Mouse (Mus musculus): ENCODE results near the gene Trim44.

The Trim44 gene

DNA sequence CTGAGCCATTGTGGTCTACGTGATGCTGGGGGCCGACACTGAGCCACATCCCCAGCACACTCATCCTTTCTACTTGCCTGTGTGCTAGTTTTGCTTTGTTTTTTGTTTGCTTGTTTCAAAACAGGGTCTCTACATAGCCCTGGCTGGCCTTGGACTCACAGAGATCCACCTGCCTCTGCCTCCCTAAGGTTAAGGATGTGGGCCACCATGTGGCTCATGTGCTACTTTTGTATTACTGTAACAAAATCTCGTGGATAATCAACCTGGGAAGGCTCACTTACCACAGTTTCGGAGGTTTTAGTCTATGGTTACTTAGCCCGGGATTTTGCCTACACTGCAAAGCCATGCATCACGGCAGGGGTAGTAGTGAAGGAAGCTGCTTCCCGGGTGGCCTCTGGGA, 125.5 kb downstream of the Trim44 start:
- no peak for DNase-seq

DNA sequence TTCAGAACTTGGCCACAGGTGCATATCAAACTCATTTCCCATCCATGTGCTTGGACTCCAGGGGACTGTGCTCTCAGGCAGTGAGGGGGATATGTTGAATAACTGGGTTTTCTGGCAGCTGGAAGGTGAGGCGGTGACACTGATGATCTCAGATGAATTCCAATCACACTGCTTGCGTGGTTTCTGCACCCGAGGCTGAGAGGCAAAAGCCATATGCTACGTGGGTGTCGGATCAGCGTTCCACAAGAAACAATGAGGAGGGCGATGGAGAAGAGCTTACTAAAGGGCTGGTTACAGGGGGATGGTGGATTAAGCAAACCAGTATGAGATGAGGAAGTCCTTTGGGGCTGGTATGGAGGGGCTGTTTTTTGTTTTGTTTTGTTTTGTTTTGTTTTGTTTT, 127.8 kb downstream of the Trim44 start:
- DNase-seq: no peak

DNA sequence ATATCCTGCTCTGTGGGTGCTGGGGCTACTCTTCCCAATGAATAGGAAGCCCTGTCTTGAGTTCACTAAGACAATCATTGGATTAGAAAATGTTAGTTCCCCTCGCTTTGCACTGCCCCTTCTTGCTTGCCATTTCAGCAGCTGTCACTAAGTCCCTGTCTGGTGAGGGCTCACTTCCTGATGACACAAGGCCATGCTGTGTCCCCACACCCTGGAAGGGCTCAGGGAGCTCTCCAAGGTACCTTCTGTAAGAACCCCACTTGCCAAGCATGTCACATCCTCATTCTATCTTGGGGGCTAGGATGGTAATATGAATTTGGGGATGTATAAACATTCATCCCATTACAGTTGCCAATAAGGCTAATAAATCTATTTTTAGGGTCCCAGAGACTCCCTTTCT, 129.7 kb downstream of the Trim44 start:
- DNase-seq: no peak

DNA sequence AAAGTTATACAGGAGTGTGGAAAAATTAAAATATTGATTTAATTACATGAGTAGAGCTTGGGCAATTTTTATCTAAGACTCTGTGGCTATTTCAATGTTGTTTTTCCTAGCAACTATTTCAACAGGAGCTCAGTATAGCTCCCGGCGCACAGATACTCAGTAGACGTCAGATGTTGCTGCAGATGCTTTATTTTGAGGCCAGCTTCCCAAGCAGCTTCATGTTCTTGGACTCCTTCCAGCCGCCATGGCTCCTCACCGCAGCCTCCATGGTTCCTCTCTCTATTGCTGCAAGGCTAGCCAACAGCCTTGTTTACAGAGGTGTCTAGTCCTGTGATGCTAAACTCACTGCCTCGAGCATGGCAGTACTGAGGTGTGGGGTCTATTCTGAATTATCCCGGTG, 134.3 kb downstream of the Trim44 start:
- DNase-seq: no peak

DNA sequence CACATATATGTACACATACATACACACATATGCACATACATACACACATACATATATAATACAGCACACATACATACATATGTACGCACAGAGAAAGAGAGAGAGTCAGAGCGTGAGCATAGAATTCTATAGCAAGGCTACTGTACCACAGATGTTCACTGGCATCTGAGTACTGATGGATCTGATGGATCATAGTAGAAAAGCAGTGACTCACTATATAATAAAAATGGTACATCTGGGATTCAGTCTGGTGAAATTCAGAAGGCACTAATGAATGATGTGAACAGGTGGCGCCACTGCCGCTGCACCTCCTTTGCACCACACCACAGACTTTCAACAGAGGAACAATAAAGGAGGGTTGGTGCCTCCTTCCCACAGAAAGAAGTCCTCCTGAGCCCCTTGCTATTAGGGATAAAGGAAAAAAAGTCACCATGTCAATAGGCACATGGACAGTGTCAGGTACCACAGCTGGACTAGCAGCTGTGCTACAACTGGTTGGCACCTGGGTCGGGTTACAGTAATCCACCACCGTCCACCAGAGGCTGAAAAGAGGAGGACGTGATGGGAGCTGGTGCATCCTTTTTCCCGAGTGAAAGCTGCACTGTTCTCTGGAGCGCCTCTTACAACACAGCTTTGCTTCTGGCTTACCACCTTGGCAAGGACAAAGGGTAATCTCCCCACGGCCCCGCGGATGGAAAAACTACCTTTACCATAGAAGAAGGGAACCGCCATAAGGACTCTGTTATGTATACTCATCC, 139.9 kb downstream of the Trim44 start:
- no peak for DNase-seq

DNA sequence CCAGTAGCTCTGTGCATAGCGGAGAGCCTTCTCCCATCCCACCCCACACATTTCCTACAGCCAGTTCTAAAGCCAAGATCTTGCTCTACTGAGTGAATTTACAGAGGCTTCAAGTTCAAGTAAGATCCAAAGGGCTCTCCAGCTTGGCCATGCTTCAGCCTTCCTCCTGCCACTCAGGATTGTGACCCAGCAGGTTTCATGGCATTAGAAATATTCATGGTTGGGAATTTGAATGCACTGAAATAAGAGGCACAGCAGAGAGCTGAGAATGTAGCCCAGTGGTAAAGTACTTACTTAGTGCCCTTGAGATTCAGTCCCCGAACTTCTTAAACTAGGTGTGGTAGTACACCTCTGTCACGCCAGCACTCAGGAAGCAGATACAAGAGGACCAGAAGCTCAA, 140.7 kb downstream of the Trim44 start:
- DNase-seq: no peak

DNA sequence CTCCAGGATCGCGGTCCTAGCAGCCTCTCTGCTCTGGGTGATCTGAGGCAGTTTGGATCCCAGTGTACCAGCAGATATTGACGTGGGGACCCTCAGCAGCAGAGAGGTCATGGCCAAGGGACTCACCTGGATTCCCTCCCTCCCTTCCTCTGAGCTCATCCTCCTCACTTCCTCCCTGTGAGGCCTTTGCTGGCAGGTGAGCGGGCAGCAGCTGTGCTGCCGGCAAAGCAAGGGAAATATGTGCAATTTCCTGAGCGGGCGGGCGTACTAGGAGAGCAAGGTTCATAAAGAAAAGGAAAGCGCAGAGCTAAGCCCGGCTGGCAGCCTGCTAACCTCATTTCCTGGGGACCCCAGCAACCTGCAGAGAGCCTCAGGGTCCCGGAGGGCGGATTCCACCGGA, 148.5 kb downstream of the Trim44 start:
- DNase-seq: no peak

DNA sequence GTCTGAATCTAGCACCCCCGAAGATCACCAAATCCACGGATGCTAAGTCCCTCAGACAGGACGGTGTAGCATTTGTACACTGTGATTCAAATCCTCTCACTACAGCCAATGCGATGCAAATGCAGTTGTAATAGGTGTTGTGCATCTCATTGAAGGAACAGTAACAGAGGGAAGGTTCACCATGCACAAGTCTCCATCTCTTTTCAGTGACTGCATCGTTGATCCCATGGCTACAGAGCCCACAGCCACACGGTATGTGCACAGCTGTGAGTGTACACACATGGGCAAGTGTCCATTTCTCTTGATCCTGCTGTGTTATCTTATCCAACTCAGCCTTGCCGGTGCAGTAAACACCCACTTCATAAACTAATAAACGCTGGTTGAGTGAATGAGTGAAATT, 148.9 kb downstream of the Trim44 start:
- DNase-seq: no peak

DNA sequence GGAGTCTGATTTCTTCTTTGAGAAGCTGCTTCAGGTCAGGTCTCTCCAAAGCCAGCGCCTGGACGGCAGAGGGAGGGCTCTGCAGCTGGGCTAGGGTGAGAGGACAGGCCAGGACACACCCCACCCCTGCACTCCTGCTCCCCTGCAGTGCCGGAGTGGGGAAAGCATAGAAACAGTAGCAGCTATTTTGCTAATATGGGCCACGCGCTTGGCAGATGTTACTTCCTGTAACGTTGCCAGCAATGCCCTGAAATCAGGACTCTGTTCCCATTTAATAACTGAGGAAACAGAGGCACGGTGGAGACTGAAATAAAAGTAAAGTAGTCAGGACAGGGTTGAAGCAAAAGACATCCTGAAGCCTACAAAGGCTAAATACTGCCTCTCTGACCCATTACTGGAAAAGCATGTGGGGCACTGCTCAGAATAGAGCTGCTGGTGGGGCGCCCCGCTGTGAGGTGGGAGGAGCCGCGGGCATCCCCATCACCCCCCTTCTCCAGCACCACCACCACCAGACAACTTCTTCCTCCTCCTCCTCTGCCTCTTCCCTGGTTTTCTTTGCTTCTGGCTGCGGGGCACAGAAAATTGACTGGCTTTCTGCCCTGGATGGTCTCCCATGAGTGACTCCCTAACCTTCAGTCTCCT, 149.5 kb downstream of the Trim44 start:
- DNase-seq: no peak

DNA sequence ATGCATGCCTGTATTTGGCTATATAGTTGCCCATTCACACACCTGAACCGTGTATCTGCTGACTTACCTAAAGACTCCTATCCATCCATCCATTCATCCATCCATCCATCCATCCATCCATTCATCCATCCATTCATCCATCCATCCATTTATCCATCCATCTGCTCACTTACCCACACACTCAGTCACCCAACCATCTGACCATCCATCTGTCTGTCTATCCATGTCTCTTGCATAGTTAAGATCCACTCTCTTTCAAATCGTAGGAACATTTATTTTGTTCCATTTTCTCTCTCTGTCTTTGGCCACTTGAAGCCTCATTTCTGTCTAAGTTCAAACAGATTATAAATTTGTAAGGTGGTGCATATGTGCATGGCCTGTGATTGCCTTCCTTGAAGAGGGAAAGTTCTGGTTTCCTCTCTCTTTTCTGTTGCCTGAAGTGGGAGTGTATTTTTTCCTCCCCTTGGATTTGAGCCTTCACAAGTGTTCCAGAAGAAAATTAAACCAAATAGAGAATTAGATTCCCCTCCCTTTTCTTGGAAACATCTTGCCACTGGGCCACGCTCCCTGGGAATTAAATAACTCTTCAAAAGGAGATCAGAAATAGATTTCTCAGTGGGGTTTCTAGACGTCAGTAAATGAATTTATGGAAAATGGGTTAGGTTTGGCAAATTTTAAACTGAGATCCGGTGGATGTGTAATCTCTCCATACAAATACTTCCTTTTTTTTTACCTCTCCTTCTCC, 150.9 kb downstream of the Trim44 start:
- DNase-seq: no peak

DNA sequence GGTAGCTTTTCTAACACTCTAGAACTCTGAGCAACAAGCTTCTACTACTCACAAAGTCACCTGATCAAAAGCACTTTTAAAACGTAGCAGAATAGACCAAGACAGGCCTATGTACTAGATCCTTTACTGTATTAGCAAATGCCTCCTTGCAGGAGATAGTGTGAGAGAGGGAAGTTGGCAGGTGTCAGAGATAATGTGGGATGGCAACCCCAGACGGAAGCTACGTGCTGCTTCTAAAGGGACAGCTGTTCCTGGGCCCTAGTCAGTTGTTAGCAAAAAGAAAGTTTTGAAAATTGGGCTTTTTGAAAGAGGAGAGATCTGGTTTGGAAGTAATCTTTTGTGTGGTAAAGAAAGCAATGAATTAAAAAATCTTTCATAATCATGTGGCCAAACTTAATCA, 151.5 kb downstream of the Trim44 start:
- no peak for DNase-seq

DNA sequence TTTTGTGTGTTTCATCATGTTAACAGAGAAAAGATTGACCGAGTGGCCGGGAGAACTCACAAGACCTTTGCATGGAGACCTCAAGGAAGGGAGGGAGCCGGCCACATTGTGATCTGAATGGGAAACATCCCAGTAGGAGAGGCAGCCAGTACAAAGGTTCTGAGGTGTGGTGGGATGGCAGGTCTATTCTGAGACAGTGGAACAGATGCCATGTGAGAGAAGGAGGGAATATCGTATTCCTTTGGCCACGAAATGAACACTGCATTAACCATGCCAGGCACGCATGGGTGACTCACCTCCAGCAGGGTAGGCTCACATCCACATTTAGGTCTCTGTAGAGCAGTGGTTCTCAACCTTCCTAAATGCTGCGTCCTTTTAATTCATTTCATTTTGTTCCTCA, 154.4 kb downstream of the Trim44 start:
- DNase-seq: peak; percentile 37

DNA sequence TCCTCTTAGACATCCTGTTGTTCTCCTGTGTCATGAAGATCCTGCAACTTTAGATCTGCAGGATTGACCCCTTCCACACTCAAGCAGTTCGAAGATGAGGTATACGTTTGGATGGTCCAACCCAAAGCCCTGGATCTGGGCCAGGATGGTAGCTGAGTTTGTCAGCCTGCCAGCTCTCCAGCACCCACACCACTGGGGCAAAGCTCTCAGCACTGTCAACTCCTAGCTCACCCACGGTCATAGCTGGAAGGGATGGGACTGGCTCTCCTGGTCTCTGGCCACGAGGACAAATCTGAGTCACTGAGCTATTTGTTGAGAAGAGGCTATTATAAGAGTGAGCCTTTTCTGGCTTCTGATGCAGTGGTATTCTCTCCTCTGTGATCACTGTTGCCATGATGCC, 155.0 kb downstream of the Trim44 start:
- no peak for DNase-seq
